Mouse (Mus musculus) G1E (cell line): ENCODE data around the gene Utf1. TPM values are rescaled to one million over a fixed set of nuclear protein-coding genes. Genes with fewer than 3 reads are reported as not detected.

Source experiments
- ATAC-seq: 2 replicates; pipeline ENCODE4 v1.8.0; 2016; ENCODE audit warnings: mild to moderate bottlenecking; ENCODE audit not compliant: insufficient number of reproducible peaks, poor library complexity, low FRiP score, severe bottlenecking; ENCODE audit errors: extremely low read depth
- DNase-seq: peaks from one replicate; pipeline ENCODE4 v3.0.0; 2012; ENCODE audit warnings: low spot score
- H3K27me3 ChIP-seq: 2 replicates; pipeline ENCODE4 v1.6.1; 2012; ENCODE audit warnings: mild to moderate bottlenecking, low read length, inconsistent platforms; ENCODE audit not compliant: insufficient read depth
- H3K36me3 ChIP-seq: replicated peaks from 2 replicates; pipeline ENCODE3; 2012; ENCODE audit warnings: mild to moderate bottlenecking, inconsistent platforms
- H3K4me1 ChIP-seq: 2 replicates; pipeline ENCODE4 v1.6.1; 2012; ENCODE audit warnings: low read depth, low read length, inconsistent platforms, mixed read lengths; ENCODE audit not compliant: insufficient read depth
- H3K4me3 ChIP-seq: 2 replicates; pipeline ENCODE4 v1.5.1; 2012; ENCODE audit warnings: low read depth, mild to moderate bottlenecking, inconsistent platforms, low read length, moderate library complexity, mixed read lengths
- H3K9me3 ChIP-seq: replicated peaks from 2 replicates; pipeline ENCODE4 v1.6.1; 2012; ENCODE audit warnings: inconsistent platforms
- CTCF ChIP-seq: IDR thresholded peaks from 2 replicates; pipeline ENCODE4 v1.5.1; 2012; ENCODE audit warnings: low read depth, low read length, inconsistent platforms, mixed read lengths
- GATA1 ChIP-seq: IDR thresholded peaks from 2 replicates; pipeline ENCODE4 v1.6.1; 2012; ENCODE audit warnings: borderline replicate concordance, low read length, inconsistent platforms, mixed read lengths
- GATA2 ChIP-seq: IDR thresholded peaks from 2 replicates; pipeline ENCODE4 v1.6.1; 2012; ENCODE audit warnings: low read depth, low read length, inconsistent platforms, borderline replicate concordance
- POLR2AphosphoS5 ChIP-seq: IDR thresholded peaks from 2 replicates; pipeline ENCODE4 v1.6.1; 2012; ENCODE audit warnings: low read depth, low read length, inconsistent platforms; ENCODE audit not compliant: insufficient replicate concordance
- TAL1 ChIP-seq: conservative IDR thresholded peaks from 2 replicates; pipeline ENCODE4 v1.6.1; 2012; ENCODE audit warnings: low read depth, low read length, inconsistent platforms, mixed read lengths
- polyA plus RNA-seq: library from polyadenylated mRNA; stranded (reverse); fragments of >175 nt; gene quantifications from 2 replicates; pipeline ENCODE4 v1.2.3, GENCODE M21; 2012
- total RNA-seq, 2 experiments: library from RNA; stranded (forward) in 1 of 2; stranded (reverse) in 1 of 2; fragments of 200-1000 nt in 1 of 2; fragments of >200 nt in 1 of 2; fragmentation: Nextera tagmentation in 1 of 2; gene quantifications; 2 replicates each; pipeline ENCODE4 v1.2.3; 2014 to 2017

The Utf1 gene
- total and polyA plus RNA-seq, 3 experiments = not detected

DNA sequence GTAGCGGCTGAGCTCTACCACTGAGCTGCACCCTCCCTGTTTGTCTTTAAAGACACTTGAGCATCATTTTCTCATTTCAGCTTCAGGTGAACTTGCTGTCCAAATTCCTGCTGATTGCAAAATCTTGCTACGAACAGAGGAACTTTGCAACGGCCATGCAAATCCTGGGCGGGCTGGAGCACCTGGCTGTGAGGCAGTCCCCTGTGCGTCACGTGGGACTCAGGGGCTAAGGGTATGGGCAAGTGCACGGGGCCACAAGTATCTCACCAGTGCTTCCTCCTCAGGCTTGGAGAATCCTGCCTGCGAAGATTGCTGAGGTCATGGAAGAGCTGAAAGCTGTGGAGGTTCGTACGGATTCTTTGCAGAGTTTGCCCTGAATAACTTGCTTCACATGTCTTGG, 6.9 kb upstream of the Utf1 start:
- TF ChIP-seq POLR2AphosphoS5 (no peak), GATA1 (no peak), GATA2 (no peak), CTCF (no peak), TAL1 (no peak)
- no peak for DNase-seq
- H3K4me3 ChIP-seq = no peak overlapping the region
- no peaks in the 10 kb centered on the region for H3K4me1 ChIP-seq
- H3K9me3 ChIP-seq = peaks cover 14% of the 10 kb centered on the region; the same call in 1 of the 2 replicates
- H3K36me3 ChIP-seq = no peaks in the 10 kb centered on the region
- ATAC-seq = no peak
- no peaks in the 10 kb centered on the region for H3K27me3 ChIP-seq

DNA sequence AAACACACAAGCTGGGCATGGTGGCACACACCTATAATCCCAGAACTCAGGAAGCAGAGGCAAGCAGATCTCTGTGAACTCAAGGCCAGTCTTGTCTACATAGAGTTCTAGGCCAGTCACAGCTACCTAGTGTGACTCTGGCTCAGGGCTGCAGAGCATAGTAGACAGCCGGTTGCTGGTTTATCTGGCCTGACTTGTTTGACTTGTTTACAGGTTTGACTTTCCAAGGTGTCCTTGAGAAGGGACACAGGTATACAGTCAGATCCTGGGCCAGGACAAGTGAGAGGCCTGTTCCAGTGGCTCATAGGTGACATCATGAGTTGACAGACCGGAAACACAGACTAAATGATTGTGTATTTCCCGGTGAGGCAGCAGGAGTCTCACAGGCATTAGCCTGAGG, 6.5 kb upstream of the Utf1 start:
- H3K4me3 ChIP-seq = no peak overlapping the region
- ATAC-seq (no peak), DNase-seq (no peak)
- H3K27me3 ChIP-seq = no peaks in the 10 kb centered on the region
- no peak for TF ChIP-seq POLR2AphosphoS5
- TF ChIP-seq TAL1 = no peak
- TF ChIP-seq CTCF = no peak
- no peak for TF ChIP-seq GATA2
- no peak for TF ChIP-seq GATA1
- H3K36me3 ChIP-seq = no peaks in the 10 kb centered on the region
- peaks cover 17% of the 10 kb centered on the region; the same call in 1 of the 2 replicates for H3K9me3 ChIP-seq
- no peaks in the 10 kb centered on the region for H3K4me1 ChIP-seq

DNA sequence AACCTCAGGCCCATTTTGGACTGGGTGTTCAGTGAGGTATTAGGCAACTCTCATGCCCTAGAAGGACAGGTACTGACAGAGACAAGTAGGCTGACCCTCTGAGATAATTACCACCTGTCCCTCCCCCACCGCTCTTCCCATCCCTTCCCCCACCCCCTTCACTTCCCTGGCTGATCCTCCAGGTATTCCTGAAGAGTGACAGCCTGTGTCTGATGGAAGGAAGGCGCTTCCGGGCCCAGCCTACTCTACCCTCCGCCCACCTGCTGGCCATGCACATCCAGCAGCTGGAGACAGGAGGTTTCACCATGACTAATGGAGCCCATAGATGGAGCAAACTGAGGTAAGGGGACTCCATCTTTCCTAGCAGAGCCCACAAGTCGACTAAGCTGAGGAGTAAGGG, 5.8 kb upstream of the Utf1 start:
- no peaks in the 10 kb centered on the region for H3K4me1 ChIP-seq
- H3K27me3 ChIP-seq = no peaks in the 10 kb centered on the region
- DNase-seq = no peak
- H3K4me3 ChIP-seq = no peak overlapping the region
- no peaks in the 10 kb centered on the region for H3K36me3 ChIP-seq
- H3K9me3 ChIP-seq = peaks cover 17% of the 10 kb centered on the region; the same call in 1 of the 2 replicates
- TF ChIP-seq TAL1 (no peak), GATA1 (no peak), POLR2AphosphoS5 (no peak), CTCF (no peak), GATA2 (no peak)
- ATAC-seq = no peak

DNA sequence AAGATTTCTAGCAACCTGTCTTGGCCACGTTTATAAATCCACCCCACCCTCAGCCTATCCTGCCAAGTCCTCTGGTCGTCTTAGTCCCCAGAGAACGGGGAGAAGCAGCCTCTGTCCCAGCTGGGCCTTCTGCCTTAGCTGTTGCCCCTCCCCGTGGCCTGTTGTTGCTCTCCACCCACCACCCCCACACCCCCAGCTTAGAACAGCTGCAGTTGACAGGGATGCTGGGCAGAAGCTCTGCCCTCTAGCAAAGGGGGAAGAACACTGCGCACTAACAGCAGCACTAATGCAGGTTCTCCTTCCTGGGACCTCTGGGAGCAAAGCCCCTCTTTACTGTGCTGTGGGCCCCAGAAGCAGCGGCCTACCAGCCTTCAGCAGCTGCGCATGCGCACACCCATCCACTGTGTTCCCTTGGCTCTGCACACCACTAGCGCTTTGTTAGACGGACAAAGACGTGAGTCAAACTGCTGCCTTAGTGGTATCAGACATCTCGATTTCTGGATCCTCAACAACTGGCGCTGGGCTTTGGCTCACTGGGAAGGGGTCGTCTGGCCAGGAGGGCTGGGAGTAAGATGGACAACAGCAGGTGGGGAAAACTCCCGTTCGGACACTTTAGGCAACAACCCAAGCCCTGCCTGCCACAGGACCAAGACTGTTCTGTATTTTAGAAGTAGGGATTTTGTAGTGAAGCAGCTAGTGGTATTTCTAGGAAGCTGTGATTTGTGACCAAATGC, 2.9 kb upstream of the Utf1 start:
- TF ChIP-seq CTCF = no peak
- Histone ChIP-seq H3K4me3 (no peak overlapping the region), H3K4me1 (no peaks in the 10 kb centered on the region), H3K9me3 (peaks cover 29% of the 10 kb centered on the region), H3K36me3 (no peaks in the 10 kb centered on the region), H3K27me3 (peaks cover 6% of the 10 kb centered on the region; the same call in 1 of the 2 replicates)
- no peak for DNase-seq
- no peak for ATAC-seq

DNA sequence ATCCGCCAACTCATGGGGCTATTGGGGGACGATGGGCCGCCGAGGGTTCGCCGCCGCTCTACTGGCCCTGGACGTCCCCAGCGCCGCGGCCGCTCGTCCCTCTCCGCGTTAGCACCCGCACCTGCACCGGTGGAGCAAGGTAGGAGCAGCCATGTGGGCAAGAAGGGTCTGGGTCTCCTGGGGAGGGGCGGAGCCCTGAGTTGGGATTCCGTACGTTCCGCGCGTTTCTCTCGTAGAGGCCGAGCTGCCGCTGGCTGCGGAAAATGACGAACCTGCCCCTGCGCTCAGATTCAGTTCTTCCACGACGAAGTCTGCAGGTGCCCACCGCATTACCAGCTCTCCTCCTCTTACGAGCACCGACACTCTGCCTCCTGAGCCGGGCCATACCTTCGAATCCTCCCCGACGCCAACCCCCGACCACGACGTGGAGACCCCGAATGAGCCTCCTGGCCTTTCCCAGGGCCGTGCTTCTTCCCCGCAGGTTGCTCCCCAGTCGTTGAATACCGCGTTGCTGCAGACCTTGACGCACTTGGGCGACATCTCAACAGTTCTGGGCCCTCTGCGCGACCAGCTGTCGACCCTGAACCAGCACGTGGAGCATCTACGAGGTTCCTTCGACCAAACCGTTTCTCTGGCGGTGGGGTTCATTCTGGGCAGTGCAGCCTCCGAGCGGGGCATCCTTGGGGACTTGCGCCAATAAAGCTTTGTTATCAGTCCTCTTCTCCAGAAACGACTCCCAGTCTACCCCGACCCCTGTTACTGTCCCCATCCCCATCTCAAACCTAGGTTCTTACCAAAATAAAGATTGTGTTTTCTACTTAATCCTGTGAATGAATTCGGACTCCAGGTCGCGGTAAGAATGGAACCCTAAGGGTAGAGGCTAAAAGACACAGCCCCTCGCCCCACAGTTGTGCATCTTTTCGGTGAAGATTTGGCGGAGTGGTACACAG, 977 bp downstream of the Utf1 start:
- DNase-seq (no peak), ATAC-seq (no peak)
- Histone ChIP-seq H3K4me3 (no peak overlapping the region; the same call in 1 of the 2 replicates), H3K4me1 (no peaks in the 10 kb centered on the region), H3K9me3 (peaks cover 26% of the 10 kb centered on the region), H3K36me3 (no peaks in the 10 kb centered on the region), H3K27me3 (peaks cover 7% of the 10 kb centered on the region; the same call in 1 of the 2 replicates)
- no peak for TF ChIP-seq TAL1
- no peak for TF ChIP-seq CTCF
- TF ChIP-seq GATA1 = no peak
- TF ChIP-seq GATA2 = no peak
- no peak for TF ChIP-seq POLR2AphosphoS5

DNA sequence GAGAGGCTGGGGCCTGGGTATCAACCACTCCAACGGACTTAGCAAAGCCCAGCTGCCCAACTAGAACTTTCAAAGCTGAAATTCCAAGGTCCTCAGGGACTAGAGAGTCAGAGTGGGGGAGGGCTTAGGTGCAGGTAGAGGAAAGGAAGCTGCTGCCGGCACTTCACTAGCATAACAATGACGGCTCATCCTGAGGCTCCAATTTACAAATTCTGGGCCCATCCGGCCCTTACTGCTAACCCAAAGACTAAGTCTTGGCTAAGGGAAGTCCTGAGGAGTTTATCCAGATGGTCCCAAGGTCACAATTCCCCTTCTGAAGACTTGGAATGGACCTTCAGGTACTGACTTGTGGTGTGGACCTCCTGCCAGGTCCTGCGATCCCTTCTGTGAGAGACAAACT, 1.9 kb downstream of the Utf1 start:
- no peak for ATAC-seq
- no peak for TF ChIP-seq POLR2AphosphoS5
- TF ChIP-seq CTCF = no peak
- TF ChIP-seq GATA1 = no peak
- TF ChIP-seq TAL1 = no peak
- TF ChIP-seq GATA2 = no peak
- no peaks in the 10 kb centered on the region for H3K36me3 ChIP-seq
- peaks cover 15% of the 10 kb centered on the region; the same call in 1 of the 2 replicates for H3K27me3 ChIP-seq
- H3K4me3 ChIP-seq = no peak overlapping the region
- no peak for DNase-seq
- H3K9me3 ChIP-seq = peaks cover 27% of the 10 kb centered on the region
- no peaks in the 10 kb centered on the region for H3K4me1 ChIP-seq
